Mouse (Mus musculus): ENCODE measurements around the gene Prkci.
A peak's percentile ranks its signal among the peaks of the same experiment; 100 is the strongest.

Prkci gene

DNA sequence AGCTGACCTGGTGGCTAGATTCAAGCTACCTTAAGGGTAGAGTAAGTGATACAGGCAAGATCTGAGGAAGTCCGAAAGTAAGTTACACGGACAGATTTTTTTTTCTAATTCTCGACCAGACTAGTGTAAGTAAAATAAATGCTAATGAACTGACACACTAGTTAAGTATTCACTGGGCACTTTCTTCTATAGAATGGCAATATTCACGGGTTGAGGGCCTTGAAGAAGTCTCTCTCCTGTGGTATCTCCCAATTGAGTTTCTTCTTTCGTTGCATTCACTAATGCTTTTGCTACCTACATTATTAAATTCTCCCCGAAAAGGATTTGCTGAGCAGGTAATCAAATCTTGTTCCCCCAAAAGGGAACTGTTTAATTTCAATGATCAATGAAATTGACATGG, 688 bp upstream of the Prkci start:
- DNase-seq (ENCODE audit: low read depth, low spot score): no peak

DNA sequence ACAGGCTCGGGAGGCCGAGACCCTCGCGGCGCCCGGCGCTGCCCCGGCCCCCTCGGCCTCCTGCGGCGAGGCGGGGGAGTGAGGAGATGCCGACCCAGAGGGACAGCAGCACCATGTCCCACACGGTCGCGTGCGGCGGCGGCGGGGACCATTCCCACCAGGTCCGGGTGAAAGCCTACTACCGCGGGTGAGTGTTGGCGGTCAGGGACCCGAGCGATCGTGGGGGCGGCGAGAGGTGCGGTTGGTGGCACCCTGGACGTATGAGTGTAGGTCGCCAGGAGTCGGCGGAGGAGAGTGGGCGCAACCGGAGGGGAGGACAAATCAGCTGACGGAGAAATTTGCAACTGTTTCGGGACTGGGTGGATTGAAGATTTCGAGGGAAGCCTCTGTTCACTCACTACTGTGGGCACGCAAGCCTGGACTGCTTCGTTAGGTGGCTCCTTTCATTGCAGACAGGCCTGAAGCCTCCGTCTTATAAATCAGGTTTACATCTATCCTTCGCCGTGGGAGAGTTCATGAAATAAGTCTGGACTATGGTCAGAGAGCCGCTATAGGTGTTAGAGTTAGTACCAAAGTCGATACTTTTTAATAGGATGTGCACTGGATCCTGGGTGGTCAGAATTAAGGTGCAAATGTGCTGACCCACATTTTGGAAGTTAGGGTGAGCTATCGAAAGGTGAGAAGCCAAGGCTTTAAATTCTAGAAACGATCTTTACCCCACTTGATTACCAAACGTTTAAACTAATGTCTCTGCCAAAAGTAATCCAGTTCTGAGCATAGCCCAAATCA, 546 bp downstream of the Prkci start:
- no peak for DNase-seq (ENCODE audit: low read depth, low spot score)

DNA sequence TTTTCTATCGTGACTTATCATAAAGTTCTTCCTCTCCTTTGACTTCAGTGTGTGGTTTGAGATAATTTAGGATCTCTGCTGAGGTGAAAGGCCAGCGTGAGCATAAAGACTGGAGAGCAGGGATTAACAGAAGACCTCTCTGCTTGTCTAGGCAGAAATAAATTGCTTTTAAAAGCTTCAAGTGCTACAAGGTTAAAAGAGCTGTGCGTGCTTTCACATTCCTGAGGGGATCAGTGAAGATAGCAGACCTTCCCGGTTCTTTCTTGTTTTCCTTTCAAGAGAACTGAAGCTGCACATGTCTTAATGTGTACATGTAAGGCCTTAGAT, 1.1 kb downstream of the Prkci start:
- DNase-seq (ENCODE audit: low read depth, low spot score): no peak

DNA sequence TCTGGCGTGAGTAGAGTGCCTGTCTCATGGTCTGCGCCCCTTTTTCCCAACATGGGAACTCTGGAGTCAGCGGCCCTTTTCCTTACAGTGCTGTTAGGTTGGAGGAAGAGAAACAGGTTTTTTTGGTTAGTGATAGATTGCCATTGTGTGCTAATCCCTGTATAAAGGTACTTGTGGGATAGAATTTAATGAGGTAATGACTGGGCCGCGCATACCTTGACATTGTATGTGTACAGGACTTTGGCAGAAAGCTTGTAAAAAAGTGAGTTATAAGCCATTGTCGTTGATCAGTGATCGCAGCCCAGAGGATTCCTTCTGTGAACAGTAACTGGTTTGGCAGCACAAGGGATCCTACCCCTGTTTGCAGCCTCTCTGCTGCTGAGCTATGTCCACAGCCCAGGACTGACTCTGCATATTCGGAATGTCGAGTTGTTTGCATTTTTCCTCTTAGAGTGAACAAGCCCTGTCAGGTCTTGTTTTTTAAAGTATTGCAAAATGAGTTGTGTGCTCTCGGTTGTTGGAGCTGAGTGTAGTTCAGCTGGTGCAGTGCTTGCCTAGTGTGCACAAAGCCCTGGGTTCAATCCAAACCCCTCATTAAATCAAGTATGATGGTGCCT, 4.0 kb downstream of the Prkci start:
- no peak for DNase-seq (ENCODE audit: low read depth, low spot score)

DNA sequence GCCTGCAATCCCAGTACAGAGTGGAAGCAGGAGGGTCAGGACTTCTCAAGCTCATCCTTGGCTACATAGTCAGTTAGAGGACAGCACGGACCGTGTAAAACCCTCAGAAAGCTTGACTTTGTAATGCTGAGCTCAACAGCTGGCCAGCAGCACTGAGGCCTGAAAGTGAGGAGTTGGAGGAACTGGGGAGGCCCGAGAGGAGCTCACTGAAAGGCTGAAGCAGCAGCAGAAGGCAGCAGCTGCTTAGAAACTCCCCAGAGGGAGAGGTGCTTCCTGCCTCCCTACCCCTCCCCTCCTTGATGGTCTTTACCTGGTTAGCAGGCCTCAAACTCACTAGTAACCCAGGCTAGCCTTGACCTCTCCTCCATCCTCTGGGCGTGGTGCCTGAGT, 4.5 kb downstream of the Prkci start:
- DNase-seq (ENCODE audit: low read depth, low spot score): no peak

DNA sequence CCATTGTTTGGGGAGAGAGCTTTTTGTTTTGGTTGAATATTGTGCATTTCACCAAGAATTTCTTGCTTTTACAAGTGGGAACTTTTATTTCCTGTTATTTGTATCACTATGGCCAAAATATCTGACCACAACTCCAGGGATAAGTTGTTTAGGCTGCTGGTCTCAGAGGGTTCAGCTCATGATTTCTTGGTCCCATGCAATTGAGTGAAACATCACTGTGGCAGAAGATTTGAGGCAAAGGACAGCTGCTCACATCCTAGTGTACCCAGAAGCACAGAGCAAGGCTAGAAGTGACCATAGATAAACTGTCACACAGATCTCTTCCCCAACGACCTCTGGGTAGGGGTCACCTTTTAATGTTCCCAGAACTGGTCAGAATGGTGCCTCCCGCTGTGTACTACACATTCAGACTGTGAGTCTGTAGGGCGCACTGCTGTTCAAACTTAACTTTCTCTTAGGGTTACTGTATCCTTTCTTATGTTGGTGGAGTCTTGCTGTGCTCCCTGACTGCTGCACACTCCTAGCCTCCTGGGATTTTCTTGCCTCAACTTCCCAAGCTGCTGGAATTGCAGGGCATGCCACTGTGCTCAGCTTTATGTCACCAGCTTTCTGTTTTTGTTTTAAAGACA, 5.6 kb downstream of the Prkci start:
- DNase-seq (ENCODE audit: low read depth, low spot score): no peak

DNA sequence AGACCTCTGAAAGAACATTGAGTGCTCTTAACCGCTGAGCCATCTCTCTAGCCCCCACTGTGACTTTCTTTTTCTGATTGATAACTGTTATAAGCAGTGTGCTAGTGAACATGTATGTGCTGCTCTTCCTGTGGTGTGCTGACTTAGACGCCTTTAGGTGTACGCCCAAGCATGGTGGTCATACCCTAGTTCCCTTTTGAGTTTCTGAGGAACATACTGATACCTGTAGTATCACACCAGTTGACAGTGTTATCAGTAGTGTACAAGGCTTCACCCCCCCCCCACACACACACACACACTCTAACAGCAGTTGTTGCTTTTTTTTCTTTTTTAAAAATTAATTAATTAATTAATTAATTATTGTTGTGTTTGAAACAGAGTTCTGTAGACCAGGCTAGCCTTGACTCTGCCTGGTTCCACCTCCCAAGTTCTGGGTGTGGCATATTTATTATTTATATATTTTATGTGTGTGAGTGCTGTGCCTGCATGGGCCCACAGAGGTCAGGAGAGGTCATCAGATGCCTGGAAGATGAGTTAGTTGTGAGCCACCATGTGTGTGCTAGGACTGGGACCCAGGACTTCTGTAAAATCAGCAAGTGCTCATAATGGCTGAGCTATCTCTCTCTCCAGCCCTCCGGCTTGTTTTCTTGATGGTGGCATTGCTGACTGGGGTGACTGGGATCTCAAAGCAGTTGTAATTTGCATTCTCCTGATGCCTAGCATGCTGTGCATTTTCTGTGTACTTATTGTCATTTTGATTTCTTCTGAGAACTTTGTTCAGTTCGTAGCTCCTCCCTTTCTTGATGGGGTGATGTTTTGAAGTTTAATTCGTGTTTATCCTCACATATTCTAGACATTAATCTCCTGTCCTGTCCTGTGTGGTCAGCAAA, 9.0 kb downstream of the Prkci start:
- no peak for DNase-seq (ENCODE audit: low read depth, low spot score)

DNA sequence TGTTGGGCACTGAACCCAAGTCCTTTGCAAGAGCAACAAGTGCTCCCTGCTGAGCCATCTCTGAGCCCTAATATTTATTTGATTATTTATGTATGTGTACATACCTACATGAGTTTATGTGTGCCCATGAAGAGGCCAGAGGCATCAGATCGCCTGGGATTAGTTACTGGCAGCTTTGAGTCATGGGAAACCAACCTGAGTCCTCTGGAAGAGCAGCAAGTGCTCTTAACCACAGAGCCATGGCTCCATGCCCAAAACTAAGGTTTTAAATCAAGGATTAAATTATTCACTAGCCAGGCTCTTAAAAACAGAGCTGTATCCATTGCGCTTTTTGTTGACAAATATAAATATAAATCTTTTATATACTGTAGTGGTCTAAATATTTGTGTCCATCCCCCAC, 18.8 kb downstream of the Prkci start:
- no peak for DNase-seq (ENCODE audit: low read depth, low spot score)

DNA sequence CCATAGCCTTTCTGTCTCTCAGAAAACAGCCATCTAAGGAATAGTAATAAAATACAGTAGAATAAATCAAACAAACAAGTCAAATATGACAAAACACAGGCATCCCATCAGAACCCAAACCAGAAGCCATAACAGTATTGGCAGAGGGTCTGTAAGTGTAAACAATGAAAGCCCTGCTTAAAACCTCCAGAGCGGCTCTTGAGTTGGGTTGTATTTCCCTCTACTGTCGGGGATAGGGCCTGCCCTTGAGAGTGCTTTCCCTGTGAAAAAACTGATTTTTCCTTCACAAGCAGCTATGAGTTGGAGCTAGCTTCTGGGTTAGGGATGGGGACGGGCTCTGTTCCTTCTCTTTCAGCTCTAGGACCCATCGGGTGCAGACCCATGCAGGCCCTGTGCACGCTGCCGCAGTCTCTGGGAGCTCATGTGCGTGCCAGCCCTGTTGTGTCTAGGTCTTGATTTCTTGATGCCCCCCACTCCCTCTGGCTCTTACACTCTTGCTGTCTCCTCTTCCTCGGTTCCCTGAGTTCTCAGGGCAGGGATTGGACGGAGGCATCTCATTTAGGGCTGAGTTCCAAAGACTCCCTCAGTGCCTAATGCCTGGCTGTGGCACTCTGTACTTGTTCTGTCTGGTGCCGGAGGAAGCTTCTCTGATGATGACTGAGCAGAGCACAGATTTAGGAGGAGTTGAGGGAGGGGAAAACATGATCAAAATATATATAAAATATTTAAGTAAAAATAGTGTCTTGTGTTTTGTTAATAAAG, 20.3 kb downstream of the Prkci start:
- DNase-seq (ENCODE audit: low read depth, low spot score): no peak

DNA sequence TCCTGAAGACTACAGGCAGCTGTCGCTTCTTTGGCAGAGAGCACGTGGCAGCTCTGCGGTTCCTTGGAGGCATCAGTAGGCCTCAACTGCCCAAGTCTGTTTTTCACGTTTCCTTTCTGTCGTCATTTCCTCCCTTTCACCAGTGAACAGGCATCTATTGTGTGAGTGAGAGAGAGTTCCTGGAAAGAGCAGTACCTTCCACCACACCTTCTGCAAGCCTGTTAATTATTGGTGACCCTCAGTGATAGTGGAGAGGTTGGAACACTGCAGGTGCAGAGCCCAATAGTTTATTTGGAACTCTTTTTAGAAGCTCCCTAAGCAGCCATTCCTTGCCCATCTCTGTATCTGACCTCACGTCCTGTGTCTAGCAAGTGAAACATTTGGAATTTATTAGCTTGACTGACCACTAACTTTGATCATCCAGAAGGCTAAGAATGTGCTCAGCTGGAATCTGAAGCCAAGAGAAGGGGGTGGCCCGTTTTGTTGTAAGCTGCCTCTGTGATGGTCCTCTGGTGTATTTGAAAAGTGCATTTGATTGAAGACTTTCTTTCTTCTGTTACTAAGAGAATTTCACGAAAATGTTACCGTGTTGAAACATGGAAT, 21.1 kb downstream of the Prkci start:
- DNase-seq (ENCODE audit: low read depth, low spot score): no peak

DNA sequence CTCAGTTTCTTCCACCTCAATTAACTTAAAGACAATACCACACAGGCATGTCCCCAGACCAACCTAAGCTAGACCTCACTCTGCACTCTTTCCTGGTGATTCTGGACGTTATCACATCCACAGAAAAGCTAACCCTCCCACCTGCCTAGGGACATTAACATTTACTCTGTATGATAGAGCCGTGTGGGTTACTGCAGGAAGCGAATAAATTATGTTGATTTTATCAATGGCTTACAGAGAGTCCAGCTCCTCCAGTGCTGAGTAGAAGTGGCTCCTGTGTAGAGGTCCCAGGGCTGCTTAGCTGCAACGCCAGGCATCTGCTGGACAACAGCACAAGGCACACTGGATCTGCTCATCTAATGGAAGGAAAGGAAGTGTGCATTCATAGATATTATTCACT, 22.1 kb downstream of the Prkci start:
- no peak for DNase-seq (ENCODE audit: low read depth, low spot score)

DNA sequence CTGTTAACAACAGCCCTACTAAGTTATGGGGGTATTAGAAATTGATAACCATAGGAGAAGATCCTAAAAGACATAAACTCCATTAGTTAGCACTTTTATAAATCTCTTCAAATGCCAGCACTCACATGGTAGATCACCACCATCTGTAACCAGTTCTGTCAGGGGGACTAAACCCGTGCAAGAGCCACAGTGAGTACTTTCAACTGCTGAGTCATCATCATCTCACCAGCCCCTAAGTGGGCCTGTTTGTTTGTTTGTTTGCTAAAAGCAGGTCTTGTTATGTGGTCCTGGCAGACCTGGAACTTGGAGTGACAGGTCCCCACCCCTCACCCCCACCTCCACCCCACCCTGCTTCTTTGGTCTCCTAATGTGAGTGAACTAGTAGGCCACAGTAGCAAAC, 23.7 kb downstream of the Prkci start:
- no peak for DNase-seq (ENCODE audit: low read depth, low spot score)

DNA sequence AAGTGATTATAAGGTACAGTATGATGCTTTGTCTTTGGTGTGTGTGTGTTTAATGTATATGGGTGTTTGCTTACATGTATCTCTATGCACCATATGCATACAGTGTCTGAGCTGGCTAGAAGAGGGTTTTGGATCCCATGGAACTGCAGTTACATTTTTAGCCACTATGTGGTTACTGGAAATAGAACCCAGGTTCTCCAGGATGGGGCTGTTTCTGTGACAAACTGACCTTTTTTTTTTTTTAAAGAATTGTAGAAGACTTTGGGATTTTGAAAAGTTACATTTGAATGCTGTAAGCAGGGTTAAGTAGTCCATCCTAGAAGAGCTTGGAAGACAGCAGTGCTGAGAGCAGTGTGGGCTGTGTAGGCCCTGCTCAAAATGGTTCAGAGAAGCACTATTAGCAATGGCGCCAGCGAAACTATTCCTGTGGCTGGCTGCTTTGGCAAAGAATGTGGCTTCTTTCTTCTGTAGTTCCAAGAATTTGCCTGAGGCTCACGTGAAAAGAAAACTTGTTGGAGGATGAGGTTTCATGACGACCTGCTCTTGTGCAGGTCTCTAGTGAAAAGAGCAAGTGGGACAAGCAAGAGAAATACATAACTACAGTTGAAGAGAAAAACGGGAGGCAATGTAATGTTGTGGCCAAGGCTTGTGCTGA, 24.4 kb downstream of the Prkci start:
- DNase-seq (ENCODE audit: low read depth, low spot score): no peak

DNA sequence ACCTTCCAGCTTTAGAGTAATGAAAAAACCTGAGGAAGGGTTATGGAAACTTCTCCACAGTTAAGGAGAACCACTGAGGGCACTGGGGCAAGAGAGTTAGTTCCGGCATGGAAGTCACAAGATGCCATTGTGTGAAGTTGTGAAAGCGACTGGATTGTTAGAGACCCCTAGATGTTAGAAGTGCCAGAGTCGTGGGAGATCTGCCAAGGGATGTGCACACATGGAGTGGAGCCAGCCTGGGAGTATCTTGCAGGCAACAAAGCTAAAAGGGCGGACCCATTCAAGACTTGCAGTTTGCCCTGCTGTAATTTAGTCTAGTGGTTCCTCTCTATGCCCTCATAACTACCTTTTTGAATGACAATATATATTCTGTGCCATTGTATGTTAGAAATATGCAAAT, 25.1 kb downstream of the Prkci start:
- DNase-seq (ENCODE audit: low read depth, low spot score): no peak

DNA sequence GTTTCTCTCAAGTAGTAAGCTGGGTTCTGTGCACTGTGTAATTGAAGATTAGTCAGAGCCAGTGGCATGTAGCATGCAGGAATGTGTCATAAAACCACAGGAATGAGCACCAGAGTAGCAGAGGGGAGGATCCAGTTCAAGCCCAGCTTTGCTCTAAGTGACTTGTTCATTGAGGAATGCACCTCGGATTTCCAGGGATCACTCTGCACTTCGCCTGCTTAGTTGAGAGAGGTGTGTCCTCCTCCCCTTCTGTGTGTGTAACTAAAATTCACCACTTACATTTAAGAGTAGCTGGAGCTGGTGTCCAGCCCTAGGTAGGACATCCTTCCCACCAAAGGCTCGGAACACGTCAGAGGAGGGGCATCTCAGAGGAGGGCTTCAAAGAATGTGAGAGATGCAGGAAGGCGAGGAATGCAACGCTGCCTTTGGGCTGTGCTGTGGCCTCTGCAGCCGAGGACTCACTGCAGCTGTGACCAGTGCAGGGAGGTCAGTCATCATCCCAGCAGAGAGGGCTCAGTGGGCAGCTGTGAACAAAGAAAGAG, 27.4 kb downstream of the Prkci start:
- peak; percentile 43 for DNase-seq (ENCODE audit: low read depth, low spot score)

DNA sequence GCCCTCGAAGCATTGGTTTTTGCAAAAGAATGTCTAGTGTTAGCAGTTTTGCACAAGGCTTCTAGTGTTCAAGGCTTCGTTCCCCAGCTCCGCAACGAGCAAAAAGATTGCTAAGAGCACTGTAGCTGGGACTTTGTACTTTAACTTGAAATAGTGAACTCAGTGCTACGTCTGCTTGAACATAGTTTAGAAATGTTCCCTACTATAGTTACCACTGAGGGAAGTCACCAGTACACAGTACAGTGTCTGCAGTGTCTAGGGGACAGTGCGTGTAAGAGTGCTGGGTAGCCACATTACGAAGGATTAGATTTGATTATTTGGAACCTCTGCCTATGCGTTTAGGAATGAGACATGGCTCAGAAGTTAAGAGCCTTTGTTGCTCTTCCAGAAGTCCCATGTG, 32.2 kb downstream of the Prkci start:
- no peak for DNase-seq (ENCODE audit: low read depth, low spot score)

DNA sequence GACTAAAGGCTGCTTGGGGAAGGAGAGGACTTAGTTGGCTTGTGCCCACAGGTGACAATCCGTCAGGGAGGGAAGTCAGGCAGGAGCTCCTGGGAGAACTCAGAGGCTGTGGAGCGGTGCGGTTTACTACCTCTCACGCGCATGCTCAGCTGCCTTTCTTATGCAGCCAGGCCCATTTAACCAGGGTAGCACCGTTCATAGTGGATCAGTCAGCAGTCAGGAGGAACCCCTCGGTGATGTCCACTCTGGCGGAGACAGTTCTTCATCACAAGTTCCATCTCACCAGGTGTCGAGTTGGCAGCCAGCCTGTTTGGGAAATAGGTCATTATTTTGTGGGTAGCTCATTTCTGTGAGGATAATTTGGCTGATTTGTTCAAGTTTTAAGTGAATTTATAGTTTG, 36.1 kb downstream of the Prkci start:
- DNase-seq (ENCODE audit: low read depth, low spot score): no peak

DNA sequence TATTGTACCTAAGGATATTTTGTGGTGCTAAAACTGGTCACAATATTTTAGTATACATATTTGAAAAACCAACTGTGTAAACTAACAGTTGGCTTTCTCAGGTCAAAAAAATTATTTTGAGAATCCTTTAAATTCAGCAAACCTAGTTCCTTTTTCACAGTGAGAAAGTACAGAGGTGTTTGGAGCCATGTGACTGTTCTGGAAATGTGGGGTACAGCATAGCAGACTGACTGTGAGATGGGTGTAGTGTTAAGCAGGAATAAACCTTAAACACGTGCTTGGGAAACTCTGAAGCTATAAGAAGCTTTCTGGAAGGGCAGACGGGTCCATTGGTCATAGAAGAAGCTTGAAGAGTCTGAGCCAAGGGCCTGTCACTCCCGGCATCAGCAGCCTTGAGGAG, 38.1 kb downstream of the Prkci start:
- no peak for DNase-seq (ENCODE audit: low read depth, low spot score)

DNA sequence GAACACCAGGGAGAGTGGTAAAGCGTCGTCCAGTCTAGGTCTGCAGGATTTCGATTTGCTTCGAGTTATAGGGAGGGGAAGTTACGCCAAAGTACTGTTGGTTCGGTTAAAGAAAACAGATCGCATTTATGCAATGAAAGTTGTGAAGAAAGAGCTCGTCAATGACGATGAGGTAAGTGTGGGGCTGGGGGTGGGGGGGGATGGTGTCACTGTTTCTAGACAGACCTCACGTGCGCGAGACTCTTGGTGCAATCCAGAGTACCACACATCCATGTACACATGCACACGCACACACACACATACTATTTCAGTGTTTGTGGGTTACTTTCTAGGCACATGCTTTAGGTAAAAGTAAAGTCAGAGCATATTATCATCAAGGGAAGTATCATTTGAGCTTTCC, 42.3 kb downstream of the Prkci start:
- DNase-seq (ENCODE audit: low read depth, low spot score): no peak

DNA sequence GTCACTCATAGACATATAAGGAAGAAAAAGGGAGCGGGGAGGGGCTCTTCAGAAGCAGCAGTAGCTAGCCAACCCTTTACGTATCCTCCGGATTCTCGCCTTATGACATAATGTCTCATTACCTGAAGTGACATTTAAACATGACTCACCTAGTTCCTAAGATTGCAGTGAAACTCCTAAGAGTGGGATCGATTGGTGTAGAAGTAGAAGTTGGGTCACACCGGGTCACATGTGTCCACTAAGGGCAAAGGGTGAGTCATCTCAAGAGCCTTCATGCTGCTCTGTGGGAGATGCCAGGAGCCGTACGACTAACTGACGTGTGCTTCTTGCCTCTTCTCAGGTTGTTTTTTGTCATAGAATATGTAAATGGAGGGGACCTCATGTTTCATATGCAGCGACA, 43.1 kb downstream of the Prkci start:
- DNase-seq (ENCODE audit: low read depth, low spot score): no peak

All from embryo, embryonic 11.5 days (tissue).